Mouse (Mus musculus): ENCODE results near the gene Tac2.

Tac2 gene

DNA sequence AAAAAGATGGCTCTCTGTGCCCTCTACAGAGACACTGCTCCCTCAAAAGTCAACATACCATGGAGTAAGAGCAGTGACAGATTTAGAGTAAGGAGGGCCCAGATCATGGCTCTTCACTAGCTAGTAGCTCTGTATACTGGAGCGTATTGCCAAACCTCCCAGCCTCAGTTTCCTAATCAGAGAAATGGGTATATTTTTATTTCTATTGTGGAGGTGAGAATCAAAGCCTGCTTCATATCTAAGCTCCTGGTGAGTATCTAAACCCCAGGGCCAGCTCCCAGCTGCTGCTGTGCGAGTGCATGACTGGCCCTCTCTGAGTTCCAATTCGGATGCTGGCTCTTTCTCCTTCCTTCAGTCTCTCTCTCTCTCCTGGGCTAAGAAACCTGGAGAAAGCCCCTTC, at the start of gene Tac2:
Gene Tac2, plus strand, starts transcription at position 301 of the 400 bp plus-strand sequence.
- no peak for DNase-seq

- peak; percentile 92 for DNase-seq
Observed at GRCm38 (mm10) chr10:127674794-127675522, 49.3 kb upstream of the Tac2 start.

DNA sequence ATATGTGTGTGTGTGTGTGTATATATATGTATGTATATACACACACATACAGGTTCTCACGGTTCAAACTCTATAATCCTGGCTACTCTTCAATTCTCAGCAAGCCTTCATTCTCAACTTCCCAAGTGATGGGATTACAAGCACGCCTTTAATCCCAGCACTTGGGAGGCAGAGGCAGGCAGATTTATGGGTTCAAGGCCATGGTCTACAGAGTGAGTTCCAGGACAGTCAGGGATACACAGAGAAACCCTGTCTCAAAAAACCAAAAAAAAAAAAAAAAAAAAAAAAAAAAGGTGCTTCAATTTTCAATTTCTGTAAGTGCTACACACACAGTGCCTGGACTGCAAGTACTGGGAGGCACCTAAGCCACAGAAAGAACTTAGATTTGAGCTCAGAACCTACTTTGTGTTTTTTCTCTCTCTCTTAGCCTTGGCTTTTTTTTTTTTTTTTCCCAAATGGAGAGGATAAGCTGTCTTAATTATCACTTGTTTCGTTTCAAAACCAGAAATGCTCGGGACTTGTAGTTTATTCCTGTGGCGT, 48.3 kb upstream of the Tac2 start:
- no peak for DNase-seq

DNA sequence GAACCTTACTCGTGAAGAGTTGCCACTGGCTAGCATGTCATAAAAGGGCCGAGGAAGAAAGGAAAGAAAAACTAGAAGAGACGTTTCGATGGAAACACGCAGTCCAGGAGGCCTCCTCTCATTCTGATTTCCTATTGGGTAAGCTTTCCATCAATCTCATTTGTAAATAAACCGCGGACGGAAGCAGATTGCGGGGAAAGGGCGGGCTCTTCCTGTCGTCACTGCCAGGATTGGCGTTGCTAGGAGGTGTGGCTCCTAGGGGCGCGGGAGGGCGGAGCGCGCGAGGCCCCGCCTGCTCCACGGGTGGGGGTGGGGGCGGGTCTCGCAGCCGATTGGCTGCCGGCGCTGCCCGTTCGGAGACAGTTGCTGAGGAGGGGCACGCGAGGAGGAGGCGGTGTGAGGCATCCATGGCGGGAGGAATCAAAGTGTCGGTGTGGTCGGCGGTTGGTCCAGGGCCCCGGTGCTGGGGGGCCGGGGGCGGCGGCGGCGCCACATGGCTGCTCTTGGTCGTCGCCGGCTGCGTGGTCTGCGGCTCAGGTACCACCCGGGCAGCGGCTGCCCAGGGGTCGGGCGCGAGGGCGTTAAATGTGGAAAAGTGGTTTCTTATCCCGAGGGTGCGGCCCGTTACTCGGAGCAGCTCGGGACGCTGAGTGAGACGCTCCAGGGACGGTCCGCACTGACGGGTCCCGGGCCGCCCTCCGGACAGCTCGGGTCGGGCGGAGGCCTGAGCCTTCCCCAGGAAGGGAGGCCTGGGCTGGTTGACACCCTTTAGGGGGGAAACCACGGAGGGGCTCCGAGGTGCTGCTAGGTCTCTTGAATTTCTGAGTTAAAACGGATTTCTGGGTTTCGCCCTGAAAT, 47.4 kb upstream of the Tac2 start:
- DNase-seq = peak; percentile 96

- DNase-seq = peak; percentile 73
Observed at GRCm38 (mm10) chr10:127677591-127678336, 46.5 kb upstream of the Tac2 start.

DNA sequence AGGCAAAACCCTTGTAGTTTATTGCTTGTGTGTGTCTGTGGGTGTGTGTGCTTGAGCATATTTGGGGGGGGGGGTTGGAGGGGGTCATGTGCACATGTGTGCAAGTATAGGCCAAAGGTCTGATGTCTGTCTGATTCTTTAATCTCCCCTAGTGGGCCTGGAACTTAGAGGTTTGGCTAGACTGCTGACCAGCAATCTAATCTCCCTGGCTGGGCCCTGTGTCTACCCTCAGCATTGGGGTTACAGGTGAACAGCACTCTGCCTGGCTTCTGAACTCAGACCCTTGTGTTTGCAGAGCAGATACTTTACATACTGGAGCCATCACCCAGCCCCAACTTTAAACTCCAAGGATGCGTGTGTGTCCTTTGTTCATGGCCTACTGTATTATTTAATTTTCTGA, 45.1 kb upstream of the Tac2 start:
- no peak for DNase-seq

- DNase-seq = no peak
Observed at GRCm38 (mm10) chr10:127679881-127680280, 44.4 kb upstream of the Tac2 start.

GRCm38 (mm10) chr10:127682886-127683285, 41.4 kb upstream of the Tac2 start:
- no peak for DNase-seq

GRCm38 (mm10) chr10:127691053-127691452, 33.2 kb upstream of the Tac2 start:
- DNase-seq = no peak

- DNase-seq = no peak
Observed at GRCm38 (mm10) chr10:127694636-127695035, 29.6 kb upstream of the Tac2 start.

- no peak for DNase-seq
Observed at GRCm38 (mm10) chr10:127695775-127696174, 28.5 kb upstream of the Tac2 start.

DNA sequence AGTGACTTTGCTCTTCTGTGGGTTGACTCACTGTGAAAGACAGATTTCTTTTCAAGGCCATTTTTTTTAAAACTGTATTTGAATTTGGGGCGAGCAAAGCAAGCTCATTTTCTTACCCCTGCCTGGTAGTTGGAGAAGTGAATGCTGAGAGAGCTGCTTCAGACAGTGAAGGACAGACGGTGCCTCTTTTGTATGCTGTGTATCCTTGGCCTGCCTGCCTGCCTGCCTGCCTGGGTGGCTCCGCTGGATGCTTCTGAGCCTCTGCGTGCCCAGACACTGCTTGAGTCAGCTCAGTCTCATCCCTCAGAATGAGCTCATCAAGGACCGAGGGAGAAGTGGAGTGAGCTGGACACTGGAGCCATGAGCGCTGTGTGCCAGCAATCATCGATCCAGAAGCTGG, 25.3 kb upstream of the Tac2 start:
- DNase-seq = no peak

- no peak for DNase-seq
Observed at GRCm38 (mm10) chr10:127703299-127703698, 21.0 kb upstream of the Tac2 start.

DNA sequence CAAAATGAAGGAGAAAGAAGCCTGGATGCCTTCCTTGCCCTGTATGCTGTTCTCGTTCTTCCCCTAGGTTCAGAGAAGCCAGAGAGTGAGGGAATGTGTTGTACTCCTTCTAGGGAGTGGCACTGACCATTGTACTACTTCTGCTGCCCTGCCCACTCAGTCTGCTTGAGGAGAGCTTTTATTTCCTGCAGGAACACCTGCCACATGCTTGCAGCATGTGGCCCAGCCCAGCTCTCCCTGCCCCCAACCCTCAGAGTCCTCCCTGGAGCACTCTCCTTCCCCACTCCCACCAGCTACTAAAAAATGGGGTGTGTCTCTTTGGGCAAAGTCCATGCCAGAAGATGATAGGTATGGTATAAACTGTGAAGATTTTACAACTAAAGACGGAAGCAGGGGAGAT, 20.0 kb upstream of the Tac2 start:
- DNase-seq = no peak

DNA sequence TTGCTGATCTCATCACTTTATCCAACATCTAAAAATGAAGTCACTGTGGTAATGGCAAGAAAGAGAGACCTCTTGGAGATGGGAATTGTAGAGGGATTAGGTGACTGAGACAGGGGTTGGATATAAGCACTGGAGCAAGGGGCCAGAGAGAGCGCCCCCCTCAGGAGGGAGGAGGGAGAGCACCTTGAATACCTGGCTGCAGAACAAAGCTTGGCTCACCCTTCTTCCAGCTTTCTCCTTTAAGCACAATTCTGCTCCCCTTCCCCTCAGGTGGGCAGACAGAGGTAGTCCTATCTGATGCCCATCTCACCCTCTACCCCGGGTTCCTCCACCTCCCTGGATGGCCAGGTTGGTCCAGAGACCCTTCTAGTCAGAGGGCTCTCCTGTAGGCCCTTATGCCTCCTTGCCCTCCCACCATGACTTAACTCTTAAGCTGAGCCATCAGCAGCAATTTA, 19.5 kb upstream of the Tac2 start, which contains the start of gene Myo1a:
Gene Myo1a, plus strand, starts transcription at position 405 of the 455 bp plus-strand sequence.
- no peak for DNase-seq

DNA sequence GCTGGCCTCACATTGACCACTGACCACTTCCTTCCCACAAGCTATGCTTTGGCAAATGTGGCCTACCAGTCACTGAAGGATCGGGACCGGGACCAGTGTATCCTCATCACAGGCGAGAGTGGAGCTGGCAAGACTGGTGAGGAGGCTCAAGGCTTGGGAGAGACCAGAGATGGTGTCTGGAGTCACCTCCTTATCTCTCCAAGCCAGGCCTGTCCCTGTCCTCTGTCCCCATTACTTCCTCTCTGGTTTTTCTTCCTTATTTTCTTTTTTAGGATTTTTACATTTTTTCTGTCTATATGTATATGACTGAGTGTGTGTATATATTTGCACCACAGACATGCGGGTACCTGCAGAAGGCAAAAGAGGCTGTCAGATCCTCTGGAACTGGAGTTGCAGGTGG, 18.5 kb upstream of the Tac2 start:
- DNase-seq = no peak

GRCm38 (mm10) chr10:127707721-127708120, 16.6 kb upstream of the Tac2 start:
- peak; percentile 18 for DNase-seq

DNA sequence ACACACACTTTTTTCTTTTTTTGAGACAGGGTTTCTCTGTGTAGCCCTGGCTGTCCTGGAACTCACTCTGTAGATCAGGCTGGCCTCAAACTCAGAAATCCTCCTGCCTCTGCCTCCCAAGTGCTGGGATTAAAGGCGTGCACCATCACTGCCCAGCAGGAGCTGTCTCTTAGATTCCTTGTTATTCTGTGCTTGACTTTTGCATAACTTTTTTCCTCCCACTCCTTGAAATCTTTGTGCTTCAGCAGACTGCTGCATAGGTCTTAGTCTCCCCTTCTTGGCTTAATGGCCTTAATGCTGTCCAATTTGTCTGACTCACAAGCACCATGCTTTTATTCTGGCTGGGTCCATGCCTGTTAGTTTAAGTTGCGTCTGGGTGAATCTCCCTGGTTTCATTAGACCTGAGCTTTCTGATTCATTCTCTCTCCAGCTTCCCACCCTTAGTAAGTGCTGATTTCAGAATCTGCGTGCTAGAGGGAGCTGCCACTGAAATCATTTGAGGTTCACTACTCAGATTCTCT, 15.4 kb upstream of the Tac2 start:
- DNase-seq = no peak

DNA sequence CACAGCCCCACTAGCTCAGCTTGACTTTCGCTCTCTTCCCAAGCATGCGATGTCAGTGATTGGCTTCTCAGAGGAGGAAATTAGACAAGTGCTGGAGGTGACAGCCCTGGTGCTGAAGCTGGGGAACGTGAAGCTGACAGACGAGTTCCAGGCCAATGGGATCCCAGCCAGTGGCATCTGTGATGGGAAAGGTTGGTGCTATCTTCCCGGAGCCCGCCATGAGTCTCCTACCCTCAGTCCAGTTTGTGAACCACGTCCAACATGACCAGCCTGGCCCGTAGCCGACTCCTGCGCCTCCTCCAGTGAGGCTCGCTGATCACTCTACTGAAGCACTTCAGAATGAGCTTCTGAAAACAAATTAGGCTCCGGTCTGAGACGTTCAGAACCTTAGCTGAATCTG, 13.9 kb upstream of the Tac2 start:
- no peak for DNase-seq

DNA sequence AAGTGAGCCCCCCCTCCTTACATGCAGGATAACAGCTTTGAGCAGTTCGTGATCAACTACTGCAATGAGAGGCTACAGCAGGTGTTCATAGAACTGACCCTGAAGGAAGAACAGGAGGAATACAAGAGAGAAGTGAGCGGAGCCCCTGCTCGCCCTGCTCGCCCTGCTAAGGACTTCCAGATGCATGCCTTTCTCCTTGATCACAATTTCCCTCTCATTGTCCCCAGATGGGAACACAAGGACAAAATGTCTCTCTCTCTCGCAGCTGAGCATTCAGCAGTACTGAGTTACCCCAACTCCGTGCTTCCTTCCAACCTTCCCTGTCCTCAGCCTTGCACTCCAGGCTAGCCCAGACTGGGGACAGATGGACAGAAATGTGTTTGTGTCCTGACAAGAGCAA, 11.5 kb upstream of the Tac2 start:
- no peak for DNase-seq

DNA sequence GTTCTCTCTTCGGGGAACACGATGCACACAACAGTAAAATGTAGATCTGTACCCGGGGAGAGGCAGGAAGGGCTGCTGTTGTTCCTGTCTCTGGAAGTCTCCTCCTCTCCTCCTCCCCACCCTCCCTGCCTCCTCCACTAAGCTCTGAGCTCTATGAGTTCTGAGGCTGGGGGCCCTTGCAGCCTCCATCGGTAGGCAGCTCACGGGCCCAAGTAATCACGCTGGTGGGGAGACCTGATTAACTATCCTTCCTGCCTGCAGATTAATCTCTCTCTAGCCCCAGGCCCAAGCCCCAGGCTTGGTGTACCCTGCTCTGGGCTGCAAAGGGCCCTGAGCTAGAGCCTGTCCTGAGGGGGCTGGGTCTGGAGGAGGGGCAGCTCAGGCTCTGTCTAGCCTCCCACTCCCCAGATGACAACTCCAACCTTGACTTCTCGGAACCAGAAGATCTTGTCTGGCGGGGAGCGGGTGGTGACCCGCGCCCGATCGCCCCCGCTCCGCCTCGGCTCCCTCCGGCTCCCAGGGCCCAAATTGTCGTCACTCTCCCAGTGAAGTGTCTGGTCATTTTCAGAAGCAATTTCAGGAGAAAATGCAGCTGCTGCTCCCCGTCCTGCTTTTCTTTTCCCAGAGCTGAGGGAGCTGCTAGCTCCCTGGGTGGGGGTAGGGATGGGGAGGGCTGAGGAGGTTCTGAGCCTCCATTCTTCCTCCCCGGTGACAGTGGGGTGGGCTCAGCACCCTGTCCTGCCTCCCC, 2.4 kb upstream of the Tac2 start:
- no peak for DNase-seq

DNA sequence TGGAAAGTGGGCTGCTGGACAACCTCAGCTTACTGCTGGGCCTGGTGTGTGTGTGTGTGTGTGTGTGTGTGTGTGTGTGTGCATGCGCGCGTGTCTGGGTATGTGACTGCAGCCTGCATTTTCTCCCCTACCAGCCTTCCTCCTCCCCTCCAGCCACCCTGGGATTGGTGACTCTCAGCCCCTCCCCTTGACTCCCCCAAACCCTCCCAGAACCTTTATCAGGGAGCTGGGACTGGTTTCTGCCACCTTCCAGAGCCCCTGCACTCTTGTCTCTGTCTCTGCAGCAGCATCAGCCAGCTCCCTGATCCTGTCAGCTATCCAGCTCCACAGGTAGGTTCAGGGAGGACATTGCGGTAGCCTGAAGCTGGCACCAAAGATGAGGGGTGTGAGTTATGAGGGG, 858 bp downstream of the Tac2 start:
- DNase-seq = no peak

All from kidney, adult 11 months (tissue).